Mouse (Mus musculus): ENCODE results near the gene Smim14. TPM values are rescaled to one million over a fixed set of nuclear protein-coding genes. Genes with fewer than 3 reads are reported as not detected.

The Smim14 gene
- polyA plus RNA-seq, 1 experiment = 62.7 TPM

- H3K27ac ChIP-seq (ENCODE audit: control insufficient read depth, insufficient read depth, low read depth, low read length, poor library complexity) = no peak overlapping the region
- H3K4me1 ChIP-seq (ENCODE audit: control insufficient read depth, insufficient read depth, low read length) = no peaks in the 10 kb centered on the region; the same call in 1 of the 2 replicates
- 88% methylated on average over 5 of the region's 5 CpGs for WGBS
- no peak overlapping the region for H3K4me3 ChIP-seq (replicated peaks; ENCODE audit: control insufficient read depth, low read depth, low read length)
- TF ChIP-seq CTCF (IDR thresholded peaks at IDR 0.05; ENCODE audit: control insufficient read depth, insufficient read depth, low read length) (no peak), POLR2A (IDR thresholded peaks at IDR 0.05; ENCODE audit: borderline replicate concordance, control insufficient read depth, low read depth, low read length) (no peak)
Measured at GRCm38 (mm10) chr5:65425251-65425650, 111.7 kb downstream of the Smim14 start.

GRCm38 (mm10) chr5:65424215-65424614 lies 112.8 kb downstream of the Smim14 start:
- TF ChIP-seq CTCF (IDR thresholded peaks at IDR 0.05; ENCODE audit: control insufficient read depth, insufficient read depth, low read length) (no peak), POLR2A (IDR thresholded peaks at IDR 0.05; ENCODE audit: borderline replicate concordance, control insufficient read depth, low read depth, low read length) (no peak)

GRCm38 (mm10) chr5:65422803-65423202 lies 114.2 kb downstream of the Smim14 start:
- WGBS = 87% methylated on average over 8 of the region's 8 CpGs
- Histone ChIP-seq H3K4me3 (replicated peaks; ENCODE audit: control insufficient read depth, low read depth, low read length) (no peak overlapping the region), H3K27ac (ENCODE audit: control insufficient read depth, insufficient read depth, low read depth, low read length, poor library complexity) (no peak overlapping the region), H3K4me1 (ENCODE audit: control insufficient read depth, insufficient read depth, low read length) (no peaks in the 10 kb centered on the region; the same call in 1 of the 2 replicates)
- TF ChIP-seq POLR2A (IDR thresholded peaks at IDR 0.05; ENCODE audit: borderline replicate concordance, control insufficient read depth, low read depth, low read length) (no peak), CTCF (IDR thresholded peaks at IDR 0.05; ENCODE audit: control insufficient read depth, insufficient read depth, low read length) (no peak)

More at GRCm38 (mm10) chr5:65424215-65424614, 112.8 kb downstream of the Smim14 start:
- WGBS = 72% methylated on average over 6 of the region's 6 CpGs
- no peak overlapping the region for H3K4me3 ChIP-seq (replicated peaks; ENCODE audit: control insufficient read depth, low read depth, low read length)
- no peak overlapping the region for H3K27ac ChIP-seq (ENCODE audit: control insufficient read depth, insufficient read depth, low read depth, low read length, poor library complexity)
- no peaks in the 10 kb centered on the region; the same call in 1 of the 2 replicates for H3K4me1 ChIP-seq (ENCODE audit: control insufficient read depth, insufficient read depth, low read length)

- WGBS = 61% methylated on average over 6 of the region's 6 CpGs
Measured at GRCm38 (mm10) chr5:65420822-65421221, 116.2 kb downstream of the Smim14 start.

GRCm38 (mm10) chr5:65419136-65419535 lies 117.8 kb downstream of the Smim14 start:
- TF ChIP-seq CTCF (IDR thresholded peaks at IDR 0.05; ENCODE audit: control insufficient read depth, insufficient read depth, low read length) (no peak), POLR2A (IDR thresholded peaks at IDR 0.05; ENCODE audit: borderline replicate concordance, control insufficient read depth, low read depth, low read length) (no peak)
- 90% methylated on average over 10 of the region's 10 CpGs for WGBS
- Histone ChIP-seq H3K27ac (ENCODE audit: control insufficient read depth, insufficient read depth, low read depth, low read length, poor library complexity) (no peak overlapping the region), H3K4me1 (ENCODE audit: control insufficient read depth, insufficient read depth, low read length) (no peaks in the 10 kb centered on the region; the same call in 1 of the 2 replicates), H3K4me3 (replicated peaks; ENCODE audit: control insufficient read depth, low read depth, low read length) (no peak overlapping the region)

More at GRCm38 (mm10) chr5:65420822-65421221, 116.2 kb downstream of the Smim14 start:
- no peak overlapping the region for H3K4me3 ChIP-seq (replicated peaks; ENCODE audit: control insufficient read depth, low read depth, low read length)
- H3K27ac ChIP-seq (ENCODE audit: control insufficient read depth, insufficient read depth, low read depth, low read length, poor library complexity) = no peak overlapping the region
- TF ChIP-seq CTCF (IDR thresholded peaks at IDR 0.05; ENCODE audit: control insufficient read depth, insufficient read depth, low read length) (no peak), POLR2A (IDR thresholded peaks at IDR 0.05; ENCODE audit: borderline replicate concordance, control insufficient read depth, low read depth, low read length) (no peak)
- H3K4me1 ChIP-seq (ENCODE audit: control insufficient read depth, insufficient read depth, low read length) = no peaks in the 10 kb centered on the region; the same call in 1 of the 2 replicates

GRCm38 (mm10) chr5:65415653-65416458 lies 121.1 kb downstream of the Smim14 start:
- H3K4me3 ChIP-seq (replicated peaks; ENCODE audit: control insufficient read depth, low read depth, low read length) = no peak overlapping the region
- no peaks in the 10 kb centered on the region; the same call in 1 of the 2 replicates for H3K4me1 ChIP-seq (ENCODE audit: control insufficient read depth, insufficient read depth, low read length)
- 73% methylated on average over 26 of the region's 26 CpGs for WGBS
- TF ChIP-seq CTCF (IDR thresholded peaks at IDR 0.05; ENCODE audit: control insufficient read depth, insufficient read depth, low read length) (no peak), POLR2A (IDR thresholded peaks at IDR 0.05; ENCODE audit: borderline replicate concordance, control insufficient read depth, low read depth, low read length) (no peak)
- H3K27ac ChIP-seq (ENCODE audit: control insufficient read depth, insufficient read depth, low read depth, low read length, poor library complexity) = no peak overlapping the region

GRCm38 (mm10) chr5:65407989-65408388 lies 129.0 kb downstream of the Smim14 start:
- Histone ChIP-seq H3K4me1 (ENCODE audit: control insufficient read depth, insufficient read depth, low read length) (no peaks in the 10 kb centered on the region), H3K4me3 (replicated peaks; ENCODE audit: control insufficient read depth, low read depth, low read length) (no peak overlapping the region), H3K27ac (ENCODE audit: control insufficient read depth, insufficient read depth, low read depth, low read length, poor library complexity) (no peak overlapping the region)
- TF ChIP-seq CTCF (IDR thresholded peaks at IDR 0.05; ENCODE audit: control insufficient read depth, insufficient read depth, low read length) (no peak), POLR2A (IDR thresholded peaks at IDR 0.05; ENCODE audit: borderline replicate concordance, control insufficient read depth, low read depth, low read length) (no peak)
- WGBS = 94% methylated on average over 12 of the region's 12 CpGs

- TF ChIP-seq POLR2A (IDR thresholded peaks at IDR 0.05; ENCODE audit: borderline replicate concordance, control insufficient read depth, low read depth, low read length) (no peak), CTCF (IDR thresholded peaks at IDR 0.05; ENCODE audit: control insufficient read depth, insufficient read depth, low read length) (peak; percentile 72)
- Histone ChIP-seq H3K27ac (ENCODE audit: control insufficient read depth, insufficient read depth, low read depth, low read length, poor library complexity) (no peak overlapping the region), H3K4me1 (ENCODE audit: control insufficient read depth, insufficient read depth, low read length) (no peaks in the 10 kb centered on the region), H3K4me3 (replicated peaks; ENCODE audit: control insufficient read depth, low read depth, low read length) (no peak overlapping the region)
- 18% methylated on average over 2 of the region's 2 CpGs for WGBS
Measured at GRCm38 (mm10) chr5:65401251-65401994, 135.6 kb downstream of the Smim14 start.

Other genes with a start within 250 kb of the Smim14 start
- 31.8 and 42.8 TPM in 2 replicates for gene Rfc1, start 201.5 kb downstream of the Smim14 start, polyA plus RNA-seq (2011; ENCODE audit: insufficient read depth, insufficient read length, low replicate concordance, missing spikeins)
- gene Klb, start 188.9 kb downstream of the Smim14 start, polyA plus RNA-seq (2011; ENCODE audit: insufficient read depth, insufficient read length, low replicate concordance, missing spikeins) = not detected in 2 replicates
- 317 and 324 TPM in 2 replicates for gene Rpl9, start 145.7 kb downstream of the Smim14 start, polyA plus RNA-seq (2011; ENCODE audit: insufficient read depth, insufficient read length, low replicate concordance, missing spikeins)
- gene Lias, start 145.7 kb downstream of the Smim14 start, polyA plus RNA-seq (2011; ENCODE audit: insufficient read depth, insufficient read length, low replicate concordance, missing spikeins) = 20.0 and 25.3 TPM in 2 replicates
- gene Ugdh, start 101.2 kb downstream of the Smim14 start, polyA plus RNA-seq (2011; ENCODE audit: insufficient read depth, insufficient read length, low replicate concordance, missing spikeins) = 7.7 and 14.3 TPM in 2 replicates
- not detected in 2 replicates for gene Gm43552, start 44.4 kb downstream of the Smim14 start, polyA plus RNA-seq (2011; ENCODE audit: insufficient read depth, insufficient read length, low replicate concordance, missing spikeins)
- 81.6 and 126 TPM in 2 replicates for gene Ube2k, start within 50 bp of the Smim14 start, polyA plus RNA-seq (2011; ENCODE audit: insufficient read depth, insufficient read length, low replicate concordance, missing spikeins)
- 61.1 and 72.3 TPM in 2 replicates for gene Pds5a, start 161.1 kb upstream of the Smim14 start, polyA plus RNA-seq (2011; ENCODE audit: insufficient read depth, insufficient read length, low replicate concordance, missing spikeins)
- gene N4bp2, start 226.3 kb upstream of the Smim14 start, polyA plus RNA-seq (2011; ENCODE audit: insufficient read depth, insufficient read length, low replicate concordance, missing spikeins) = 4.3 and 11.2 TPM in 2 replicates